In the genomic region with DNA sequence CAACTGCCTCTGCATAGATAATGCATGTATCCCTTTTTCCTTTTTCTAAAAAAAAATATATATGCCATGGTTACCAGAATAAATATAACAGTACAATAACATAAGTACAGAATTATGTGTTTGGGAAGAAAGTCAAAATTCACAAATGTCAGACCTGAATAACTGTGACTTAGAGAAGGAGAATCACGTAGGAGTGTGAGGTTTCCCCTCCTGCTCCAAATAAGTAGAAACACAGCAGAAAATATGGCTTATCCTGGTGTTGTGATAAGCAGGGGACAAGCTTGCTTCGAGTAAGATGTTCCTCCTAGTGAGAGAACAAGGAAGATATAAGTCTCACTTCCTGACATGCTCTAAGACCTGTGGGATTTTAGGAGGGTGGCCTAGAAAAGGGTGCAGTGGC, we compare ENCODE assay signal across 13 mouse cellular contexts.
"Had no signal": no experiment of that assay in that cellular context is flagged by ENCODE, and none has a peak within 500 bp of the region (broad histone marks: within the 10 kb centered on the region; RNA-seq: fewer than 3 reads in every experiment).

No protein-coding gene starts in this region.

- DNase-seq: gastrocnemius, postnatal 14 days; gastrocnemius, postnatal 36 days; heart, adult 11 months; heart, adult 2 months; heart, postnatal 14 days; heart, postnatal 36 days; kidney, adult 11 months; kidney, adult 2 months; kidney, adult 9 months; kidney, postnatal 25 days; kidney, postnatal 4 days; liver; liver, embryonic 13.5 days had no signal
